Mouse (Mus musculus) thymus, postnatal 4 days (tissue): ENCODE measurements around the gene Plxnb2.

Experiments used
- DNase-seq: peaks from one replicate; pipeline ENCODE4 v3.0.0; 2021

Plxnb2 gene

GRCm38 (mm10) chr15:89148496-89149270 is 31.9 kb downstream of the Plxnb2 start:
- no peak for DNase-seq

DNA sequence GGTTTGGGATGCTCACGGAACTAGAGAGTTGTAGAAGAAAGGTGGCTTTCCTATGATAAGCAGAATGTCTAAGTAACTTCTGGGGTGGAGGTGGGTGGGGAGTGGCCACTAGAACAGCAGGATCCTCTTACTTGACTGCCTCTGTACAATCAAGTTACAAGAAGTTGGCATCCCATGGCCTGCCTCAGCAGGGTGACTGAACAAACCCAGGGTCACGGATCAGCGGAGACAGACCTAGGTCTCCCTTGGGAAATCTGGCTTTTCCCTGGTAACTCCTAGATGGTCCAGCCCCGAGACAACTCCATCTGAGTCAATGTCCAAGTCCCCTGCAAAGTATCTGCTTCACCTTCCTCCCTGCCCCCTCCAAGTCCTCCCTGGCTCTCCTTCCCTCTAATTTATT is 32.7 kb downstream of the Plxnb2 start:
- no peak for DNase-seq

- DNase-seq = peak; percentile 34
Measured at GRCm38 (mm10) chr15:89147456-89147855, 33.1 kb downstream of the Plxnb2 start.

GRCm38 (mm10) chr15:89147024-89147423 is 33.6 kb downstream of the Plxnb2 start:
- DNase-seq = peak; percentile 77

DNA sequence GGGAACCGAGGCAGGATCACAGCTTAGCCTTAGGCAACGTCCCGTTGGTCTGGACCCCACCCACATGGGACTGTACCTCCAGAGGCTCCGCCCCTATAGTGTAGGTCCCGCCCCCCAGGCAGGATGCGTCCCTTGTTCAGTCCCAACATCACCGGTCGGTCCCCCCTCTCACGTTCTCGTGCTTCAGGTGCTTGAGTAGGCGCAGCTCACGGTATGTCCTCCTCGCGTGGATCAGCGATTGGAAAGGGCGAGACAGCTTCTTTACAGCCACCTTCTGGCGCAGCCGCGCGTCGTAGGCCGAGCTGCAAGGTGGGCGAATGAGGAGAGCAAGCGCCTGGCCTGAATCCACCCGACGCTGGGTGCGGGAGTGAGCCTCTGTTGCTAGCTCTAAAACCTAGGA is 34.1 kb downstream of the Plxnb2 start:
- DNase-seq = peak; percentile 75

GRCm38 (mm10) chr15:89145813-89146350 is 34.7 kb downstream of the Plxnb2 start:
- no peak for DNase-seq

DNA sequence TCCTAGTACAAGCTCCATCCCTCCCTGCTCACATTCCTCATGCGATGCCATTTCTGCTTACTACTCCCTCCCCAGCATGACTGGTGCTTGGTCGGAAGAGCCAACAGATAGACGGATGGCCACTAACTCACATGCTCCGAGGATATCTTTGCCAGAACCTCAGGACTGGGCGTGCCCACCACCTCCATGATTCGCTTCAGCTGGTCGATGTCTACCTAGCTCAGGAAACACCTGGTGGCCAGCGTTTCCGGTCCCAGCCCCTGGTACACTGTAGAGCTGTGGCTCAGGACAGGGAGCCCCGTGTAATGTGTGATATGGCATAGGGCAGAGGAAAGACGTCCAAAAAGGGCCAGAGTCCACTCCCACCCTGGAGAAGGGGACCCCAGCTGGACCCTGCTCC is 35.6 kb downstream of the Plxnb2 start:
- DNase-seq = no peak

DNA sequence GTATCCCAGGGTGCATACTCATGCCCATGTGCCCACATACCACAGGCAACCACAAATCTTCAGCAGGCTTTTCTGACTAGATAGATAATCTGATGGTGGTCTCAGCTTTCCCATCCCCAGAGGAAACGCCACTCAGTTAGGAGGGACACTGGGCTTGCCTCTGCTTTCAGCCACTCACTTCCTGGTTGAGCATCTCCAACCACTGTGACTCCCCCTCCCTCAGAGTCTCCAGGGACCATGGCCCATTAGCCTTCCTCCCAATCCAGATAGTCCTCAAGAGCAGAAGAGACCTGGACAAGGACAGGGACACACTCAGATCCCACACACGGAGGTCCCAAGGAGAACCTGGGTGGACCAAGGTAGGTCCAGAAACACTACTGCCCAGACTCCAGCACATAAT is 37.5 kb downstream of the Plxnb2 start:
- DNase-seq = no peak

DNA sequence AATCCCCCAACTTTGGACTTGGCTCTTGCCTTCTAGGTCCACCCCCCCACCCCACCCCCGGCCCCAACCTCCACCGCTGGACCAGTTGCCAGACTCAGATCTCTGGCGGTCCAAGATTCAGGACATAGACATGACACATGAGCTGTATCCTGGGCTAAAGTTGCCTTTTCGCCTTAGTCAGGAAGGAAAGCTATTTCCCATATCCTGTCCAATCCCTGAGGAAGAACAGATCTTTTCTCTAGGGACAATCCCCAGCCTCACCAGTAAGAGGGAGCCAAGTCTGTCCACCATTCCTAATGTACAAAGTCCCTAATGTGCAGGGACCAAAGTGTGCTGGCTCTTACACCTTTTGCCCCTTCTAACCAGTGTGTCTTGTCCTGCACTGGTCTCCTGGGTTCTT is 38.7 kb downstream of the Plxnb2 start:
- DNase-seq = no peak

- no peak for DNase-seq
Measured at GRCm38 (mm10) chr15:89141443-89141842, 39.1 kb downstream of the Plxnb2 start.

DNA sequence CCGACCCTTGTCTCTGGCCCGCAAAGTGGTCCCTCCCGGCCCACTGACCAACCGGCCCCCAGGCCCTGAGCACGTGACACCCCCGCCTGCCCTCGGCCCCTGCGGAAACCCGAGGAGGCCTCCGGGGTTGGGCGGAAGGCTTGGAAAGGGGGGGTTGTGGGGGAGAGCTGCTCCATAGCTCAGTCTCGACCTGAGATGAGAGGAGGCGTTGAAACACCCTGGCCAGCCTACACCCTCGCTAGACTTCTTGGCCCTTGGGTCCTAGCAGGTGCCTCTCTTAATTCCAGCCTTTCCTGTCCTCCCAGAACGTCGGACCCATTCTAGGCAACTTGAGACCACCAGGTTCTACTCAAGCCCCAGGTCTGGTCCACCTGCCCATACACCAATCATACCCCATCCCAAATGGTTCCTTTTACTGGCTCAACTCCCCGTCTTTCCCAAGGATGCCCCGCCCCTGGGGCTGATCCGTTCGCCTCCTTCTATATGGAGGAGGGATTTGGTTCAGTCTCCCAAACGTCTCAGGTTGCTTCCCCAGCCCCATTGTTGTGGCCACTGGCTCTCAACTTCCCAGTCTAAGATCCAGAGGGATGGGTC is 39.8 kb downstream of the Plxnb2 start, which contains the start of gene Mapk12:
Gene Mapk12, minus strand, starts transcription at position 45 of the 594 bp plus-strand sequence.
- no peak for DNase-seq

GRCm38 (mm10) chr15:89140048-89140658 is 40.4 kb downstream of the Plxnb2 start:
- no peak for DNase-seq

GRCm38 (mm10) chr15:89138531-89138930 is 42.1 kb downstream of the Plxnb2 start:
- no peak for DNase-seq

DNA sequence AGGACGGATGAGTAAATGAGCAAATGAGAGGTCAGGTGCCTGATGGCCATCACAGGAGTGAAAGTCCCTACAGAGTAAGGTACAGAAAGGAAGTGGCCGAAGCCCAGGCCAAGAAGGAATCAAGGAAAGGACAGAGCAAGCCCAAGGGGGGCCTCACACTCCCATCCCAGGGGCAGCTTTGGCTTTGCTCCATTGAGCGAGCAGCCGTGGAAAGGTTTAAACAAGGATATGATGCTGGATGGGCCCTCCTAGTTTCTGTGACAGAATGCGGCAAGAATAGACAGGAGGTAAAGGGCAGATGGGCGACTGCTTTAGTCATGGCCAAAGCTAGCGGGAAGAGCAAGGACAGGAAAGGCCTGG is 42.6 kb downstream of the Plxnb2 start:
- DNase-seq = no peak

DNA sequence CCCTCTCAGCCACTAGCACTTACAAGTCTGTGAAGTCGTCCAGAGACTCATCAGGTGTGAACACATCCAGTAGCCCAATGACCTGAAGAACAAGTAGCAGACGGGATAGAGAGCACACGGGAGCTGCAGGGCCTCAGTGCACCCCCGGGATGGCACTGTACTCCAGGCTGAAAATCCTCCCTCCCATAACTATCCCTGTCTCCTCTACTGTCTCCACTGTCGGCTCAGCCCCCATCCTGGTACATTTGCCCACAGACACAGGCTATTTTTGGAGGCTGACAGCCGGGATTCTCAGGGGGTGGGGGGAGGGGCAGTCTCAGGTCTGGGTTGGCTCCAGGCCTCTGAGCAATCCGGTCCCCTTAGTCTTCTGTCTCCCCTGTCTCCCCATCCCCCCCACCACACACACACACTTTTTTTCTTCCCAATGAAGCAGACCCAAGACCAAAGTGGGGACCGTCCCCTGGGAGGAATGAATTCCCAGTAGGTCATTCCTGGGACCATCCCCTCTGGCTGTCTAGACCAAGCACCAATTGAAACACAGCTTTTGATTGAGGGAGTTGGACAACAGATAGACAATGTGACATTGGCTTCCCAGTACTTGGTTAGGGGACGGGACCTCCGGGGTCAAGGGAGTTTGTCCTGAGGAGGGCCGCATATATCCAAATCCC is 43.1 kb downstream of the Plxnb2 start:
- no peak for DNase-seq

DNA sequence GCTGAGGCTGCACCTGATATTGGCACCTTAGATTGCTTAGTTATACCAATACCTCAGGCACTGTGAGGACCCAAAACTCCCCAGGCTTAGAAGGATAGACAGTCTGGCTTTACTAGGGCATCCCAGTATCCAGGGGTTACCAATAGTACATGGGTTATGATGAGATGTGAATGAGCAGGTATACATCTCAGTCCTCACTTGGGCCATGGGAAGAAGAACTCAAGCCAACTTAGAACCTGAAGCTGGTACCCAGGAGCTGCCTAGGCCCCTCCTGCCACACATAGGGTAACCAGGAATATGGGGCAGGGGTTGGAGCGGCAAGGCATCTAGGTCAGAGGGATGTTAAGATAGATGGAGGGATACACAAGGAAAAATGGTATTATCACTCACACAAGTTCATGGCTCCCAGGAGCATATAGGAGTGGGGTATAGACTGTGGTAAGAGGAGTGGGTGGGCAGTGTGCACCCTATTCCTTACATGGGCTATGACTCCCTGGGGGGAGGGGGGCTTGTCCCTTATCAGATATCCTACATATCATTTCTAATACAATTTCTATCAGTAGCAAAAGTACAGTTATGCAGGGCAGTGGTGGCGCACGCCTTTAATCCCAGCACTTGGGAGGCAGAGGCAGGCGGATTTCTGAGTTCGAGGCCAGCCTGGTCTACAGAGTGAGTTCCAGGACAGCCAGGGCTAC is 44.0 kb downstream of the Plxnb2 start:
- no peak for DNase-seq

- peak; percentile 49 for DNase-seq
Measured at GRCm38 (mm10) chr15:89131316-89131715, 49.3 kb downstream of the Plxnb2 start.

DNA sequence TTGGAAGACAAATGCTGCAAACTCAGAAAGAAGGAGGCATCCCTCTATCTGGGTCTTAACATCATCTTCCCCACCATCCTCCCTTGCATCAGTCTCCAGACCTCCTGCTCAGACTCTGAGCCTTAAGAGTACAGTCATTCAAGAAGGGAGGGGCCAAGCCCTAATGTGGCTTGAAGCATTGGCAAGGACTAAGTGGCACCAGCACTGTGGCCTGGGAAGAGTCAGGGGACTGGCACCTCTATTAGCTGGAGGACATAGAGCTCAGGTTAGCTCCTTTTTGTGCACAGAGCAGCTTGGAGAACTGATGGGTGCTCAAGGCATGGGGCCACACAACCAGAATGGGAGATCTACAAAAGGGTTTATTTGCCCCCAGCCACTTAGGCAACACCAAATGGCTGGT is 50.3 kb downstream of the Plxnb2 start:
- no peak for DNase-seq

DNA sequence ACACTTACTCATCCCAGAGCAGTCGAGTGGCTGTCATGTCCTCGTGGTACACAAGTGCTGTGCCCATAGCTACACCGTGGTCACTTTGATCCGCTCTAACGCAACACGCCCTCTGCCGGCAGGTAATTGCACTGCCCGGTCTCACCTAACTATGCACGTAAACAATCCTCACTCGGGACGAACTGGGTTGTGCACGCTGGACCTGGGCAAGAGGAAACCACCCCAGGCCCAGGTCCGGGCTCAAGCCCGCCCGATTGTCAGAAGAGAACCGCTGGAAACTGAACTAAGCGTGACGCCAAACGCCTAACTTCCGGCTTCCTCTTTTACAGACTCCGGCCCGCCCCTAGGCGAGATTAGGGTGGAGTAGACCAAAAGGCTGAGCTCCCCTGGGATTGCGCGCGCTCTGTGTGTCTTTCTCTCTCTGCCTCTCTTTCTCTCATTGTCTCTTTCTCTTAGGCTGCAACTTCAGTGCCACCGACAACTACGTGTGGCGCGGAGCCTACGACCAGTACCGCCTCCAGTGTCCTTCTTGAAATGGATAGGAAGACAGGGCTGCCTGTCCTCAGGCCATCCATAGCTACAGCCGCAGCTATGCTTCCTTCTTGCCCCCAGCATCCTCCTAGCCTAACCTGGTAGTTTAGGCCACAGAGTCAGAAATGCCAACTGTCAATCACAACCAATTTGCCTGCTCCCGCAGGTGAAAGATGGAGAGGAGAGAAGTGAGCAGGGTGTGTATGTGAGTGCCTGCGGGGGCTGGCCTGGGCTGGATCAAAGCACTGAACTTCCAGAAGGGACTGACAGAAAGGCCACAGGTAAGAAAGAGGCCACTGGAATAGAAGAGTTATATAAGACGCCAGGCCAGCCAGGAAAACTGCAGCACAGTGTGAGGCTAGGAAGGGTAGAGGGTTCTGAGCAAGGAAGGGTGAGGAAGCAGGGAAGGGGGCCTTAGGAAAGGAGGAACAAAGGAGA is 51.9 kb downstream of the Plxnb2 start, which contains the start of gene Hdac10:
Gene Hdac10, minus strand, starts transcription at position 319 of the 969 bp plus-strand sequence.
- peak; percentile 89 for DNase-seq

DNA sequence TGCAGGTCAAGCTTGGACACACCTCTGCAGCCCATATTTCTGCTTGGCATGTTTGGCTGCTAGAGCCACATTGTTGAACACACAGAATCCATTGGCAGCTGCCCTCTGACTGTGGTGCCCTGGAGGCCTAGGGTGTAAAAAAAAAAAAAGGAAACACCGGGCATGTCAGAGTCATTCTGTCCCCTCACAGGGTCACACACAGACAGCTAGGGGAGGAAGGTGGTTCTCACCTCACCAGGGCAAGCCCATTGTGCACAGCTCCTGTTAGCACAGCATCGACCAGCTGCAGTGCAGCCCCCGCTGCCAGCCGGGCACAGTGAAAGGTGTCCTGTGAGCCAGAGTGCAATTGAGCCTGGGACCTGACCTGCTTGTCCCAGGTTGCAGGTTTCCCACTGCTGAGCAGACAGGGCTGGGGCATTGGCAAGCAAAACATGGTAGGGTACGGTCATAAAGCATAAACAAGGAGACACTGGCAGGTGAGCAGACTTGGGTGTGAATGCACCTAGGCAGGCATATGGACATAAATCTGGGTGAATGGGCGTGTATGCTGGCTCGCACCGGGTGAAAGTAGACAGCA is 53.1 kb downstream of the Plxnb2 start:
- DNase-seq = no peak

DNA sequence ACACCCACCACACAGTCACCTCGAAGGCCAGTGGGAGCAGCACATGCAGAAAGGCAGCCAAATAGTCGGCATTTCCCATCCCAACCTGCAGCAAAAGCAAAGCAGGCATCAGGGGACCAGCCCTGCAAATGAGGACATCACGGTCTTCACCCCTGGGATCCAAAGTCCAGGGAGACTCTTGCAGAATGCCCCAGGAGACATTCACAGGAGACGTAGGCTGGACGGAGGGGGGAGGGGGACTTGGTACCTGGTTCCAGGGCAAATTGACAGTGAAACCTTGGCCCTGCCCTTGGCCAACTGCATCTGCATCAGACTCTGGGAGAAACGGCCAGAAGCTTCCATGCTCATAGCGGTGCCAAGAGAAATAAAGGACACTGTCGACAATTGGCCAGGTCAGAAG is 54.0 kb downstream of the Plxnb2 start:
- no peak for DNase-seq
